ENCODE assay signal across 24 mouse cellular contexts in the genomic region with DNA sequence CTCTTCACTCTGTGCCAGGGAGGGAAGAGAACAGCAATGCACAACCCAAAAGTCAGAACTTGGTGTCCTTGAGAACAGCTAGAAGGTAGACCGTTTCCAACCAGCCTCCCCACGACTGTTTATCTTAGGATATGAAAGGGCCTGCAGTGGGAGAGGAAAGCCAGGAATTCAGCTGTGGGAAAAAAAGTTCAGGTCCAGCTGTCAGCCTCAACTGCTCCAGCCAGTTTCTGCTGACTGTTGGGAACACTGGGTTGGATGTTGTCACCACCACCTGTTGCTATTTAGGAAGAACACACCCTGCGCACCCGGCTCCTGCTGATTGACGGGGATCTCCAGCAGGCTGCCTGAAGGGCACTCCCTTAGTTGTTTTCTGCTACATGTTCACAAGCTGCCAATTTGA. TPM values are rescaled to one million over a fixed set of nuclear protein-coding genes. Genes with fewer than 3 reads are reported as not detected.
A peak's percentile ranks its signal among the peaks of the same experiment; 100 is the strongest.
DNase-seq lines count a peak whose midpoint lies in the region; ATAC-seq and TF ChIP-seq lines count a peak whose summit lies in the region.
"Had no signal": no experiment of that assay in that cellular context is flagged by ENCODE, and none has a peak within 500 bp of the region (broad histone marks: within the 10 kb centered on the region; RNA-seq: fewer than 3 reads in every experiment).

No protein-coding gene starts in this region.

- no peaks in the 10 kb centered on the region for H3K4me1 ChIP-seq in cerebellum, adult 2 months (ENCODE audit: control insufficient read depth, insufficient read depth, low read length)
- no peaks in the 10 kb centered on the region for H3K4me1 ChIP-seq in midbrain, embryonic 11.5 days (ENCODE audit: control insufficient read depth, insufficient read depth, low read length)
- no peaks in the 10 kb centered on the region for H3K4me1 ChIP-seq in midbrain, postnatal 0 days (ENCODE audit: insufficient read depth, low read length)
- H3K4me1 ChIP-seq in limb, embryonic 14.5 days (ENCODE audit: control insufficient read depth, insufficient read depth, low read length), result no peaks in the 10 kb centered on the region
- H3K4me1 ChIP-seq: embryonic facial prominence, embryonic 13.5 days; hindbrain, embryonic 13.5 days; midbrain, embryonic 10.5 days had no signal

- no peak overlapping the region for H3K9ac ChIP-seq in midbrain, embryonic 11.5 days (ENCODE audit: low read length)
- no peak overlapping the region for H3K9ac ChIP-seq in midbrain, postnatal 0 days (replicated peaks; ENCODE audit: low read length, poor library complexity, severe bottlenecking)
- H3K9ac ChIP-seq in limb, embryonic 14.5 days (ENCODE audit: low read depth, low read length, severe bottlenecking), result no peak overlapping the region
- H3K9ac ChIP-seq: embryonic facial prominence, embryonic 13.5 days; heart, embryonic 12.5 days; hindbrain, embryonic 13.5 days; liver, postnatal 0 days had no signal

- TF ChIP-seq POLR2A in cerebellum, adult 2 months (IDR thresholded peaks at IDR 0.05; ENCODE audit: borderline replicate concordance, insufficient read depth, low read length), result no peak
- no peak for TF ChIP-seq POLR2A in limb, embryonic 14.5 days (IDR thresholded peaks at IDR 0.05; ENCODE audit: borderline replicate concordance, extremely low read depth, insufficient read depth, insufficient read length)

- no peaks in the 10 kb centered on the region for H3K27me3 ChIP-seq in cerebellum, adult 2 months (ENCODE audit: control insufficient read depth, insufficient read depth, low read length)
- H3K27me3 ChIP-seq in midbrain, embryonic 11.5 days (ENCODE audit: control insufficient read depth, insufficient read depth, low read length), result no peaks in the 10 kb centered on the region
- H3K27me3 ChIP-seq in midbrain, postnatal 0 days (ENCODE audit: insufficient read depth, low read length), result no peaks in the 10 kb centered on the region
- no peaks in the 10 kb centered on the region for H3K27me3 ChIP-seq in limb, embryonic 14.5 days (ENCODE audit: control insufficient read depth, insufficient read depth, low read length)
- H3K27me3 ChIP-seq: embryonic facial prominence, embryonic 13.5 days; hindbrain, embryonic 13.5 days had no signal

- no peak for TF ChIP-seq CTCF in cerebellum, adult 2 months (IDR thresholded peaks at IDR 0.05; ENCODE audit: borderline replicate concordance, insufficient read depth, low read depth, low read length)
- no peak for TF ChIP-seq CTCF in midbrain, postnatal 0 days (IDR thresholded peaks at IDR 0.05)

- 63% methylated on average over 5 of the region's 5 CpGs for WGBS in cerebellum, adult 2 months
- 86% methylated on average over 5 of the region's 5 CpGs for WGBS in midbrain, embryonic 11.5 days
- 88% methylated on average over 5 of the region's 5 CpGs for WGBS in midbrain, postnatal 0 days
- 77% methylated on average over 5 of the region's 5 CpGs for WGBS in limb, embryonic 14.5 days

- H3K36me3 ChIP-seq in midbrain, embryonic 11.5 days (ENCODE audit: control insufficient read depth, insufficient read depth, low read length), result no peaks in the 10 kb centered on the region
- no peaks in the 10 kb centered on the region for H3K36me3 ChIP-seq in midbrain, postnatal 0 days (ENCODE audit: insufficient read depth, low read length)
- H3K36me3 ChIP-seq in limb, embryonic 14.5 days (ENCODE audit: control insufficient read depth, insufficient read depth, low read length), result no peaks in the 10 kb centered on the region
- H3K36me3 ChIP-seq: embryonic facial prominence, embryonic 13.5 days; G1E; heart, embryonic 12.5 days; hindbrain, embryonic 13.5 days; midbrain, embryonic 10.5 days had no signal

- no peak overlapping the region for H3K4me3 ChIP-seq in cerebellum, adult 2 months (replicated peaks; ENCODE audit: insufficient read depth, low read depth, low read length)
- no peak overlapping the region for H3K4me3 ChIP-seq in midbrain, embryonic 11.5 days (ENCODE audit: low read depth, low read length)
- H3K4me3 ChIP-seq in midbrain, postnatal 0 days (ENCODE audit: low read depth, low read length), result no peak overlapping the region
- no peak overlapping the region for H3K4me3 ChIP-seq in limb, embryonic 14.5 days (replicated peaks; ENCODE audit: low read length)
- H3K4me3 ChIP-seq: embryonic facial prominence, embryonic 13.5 days; heart, embryonic 12.5 days; hindbrain, embryonic 13.5 days; left cerebral cortex, adult 2 months; midbrain, embryonic 10.5 days had no signal

- H3K27ac ChIP-seq in cerebellum, adult 2 months (ENCODE audit: insufficient read depth, low read length), result 0 out of 2 replicates have a peak overlapping the region, but pooled peaks have one; percentile 21
- no peak overlapping the region for H3K27ac ChIP-seq in midbrain, embryonic 11.5 days (ENCODE audit: low read depth, low read length)
- H3K27ac ChIP-seq in midbrain, postnatal 0 days (ENCODE audit: low read depth, low read length), result no peak overlapping the region
- H3K27ac ChIP-seq in limb, embryonic 14.5 days (replicated peaks; ENCODE audit: low read depth, low read length), result no peak overlapping the region
- H3K27ac ChIP-seq: embryonic facial prominence, embryonic 13.5 days; hindbrain, embryonic 13.5 days; left cerebral cortex, adult 2 months; midbrain, embryonic 10.5 days had no signal

- no peak overlapping the region for H3K4me2 ChIP-seq in midbrain, embryonic 11.5 days
- no peak overlapping the region for H3K4me2 ChIP-seq in midbrain, postnatal 0 days (ENCODE audit: low read depth, low read length, poor library complexity, severe bottlenecking)
- no peak overlapping the region for H3K4me2 ChIP-seq in limb, embryonic 14.5 days (replicated peaks; ENCODE audit: low read depth, low read length, severe bottlenecking)
- H3K4me2 ChIP-seq: embryonic facial prominence, embryonic 13.5 days; heart, embryonic 12.5 days; hindbrain, embryonic 13.5 days; liver, embryonic 11.5 days had no signal

- peak in 1 of 2 experiments; percentile 3 for DNase-seq in cerebellum, adult 2 months
- no peak for DNase-seq in cerebellum, adult 9-11 months
- peak; percentile 71 for DNase-seq in midbrain, embryonic 11.5 days (ENCODE audit: low spot score, missing footprints)
- DNase-seq in midbrain, postnatal 0 days (ENCODE audit: low spot score), result no peak
- peak; percentile 40 for DNase-seq in limb, embryonic 14.5 days (ENCODE audit: low spot score)
- no peak for DNase-seq in B cell, adult 2 months
- no peak for DNase-seq in cerebellum, adult 9-10 months
- DNase-seq in right cerebral cortex, adult 18-20 months, result no peak
- DNase-seq: adrenal gland, postnatal 14 days; cerebellum, adult 11 months; cerebellum, postnatal 25 days; kidney, adult 8-10 months; kidney, postnatal 10 days; liver, postnatal 0 days; lung, postnatal 10 days; right cerebral cortex, postnatal 14 days had no signal

- no peak for ATAC-seq in midbrain, embryonic 11.5 days (ENCODE audit: low FRiP score)
- no peak for ATAC-seq in midbrain, postnatal 0 days (ENCODE audit: low FRiP score)
- ATAC-seq in limb, embryonic 14.5 days (ENCODE audit: low FRiP score, low read depth), result peak; percentile 26; the same call in 1 of the 2 replicates
- ATAC-seq: forebrain, embryonic 14.5 days; liver, postnatal 0 days had no signal

- no peaks in the 10 kb centered on the region for H3K9me3 ChIP-seq in midbrain, embryonic 11.5 days (ENCODE audit: control insufficient read depth, low read length)
- no peaks in the 10 kb centered on the region for H3K9me3 ChIP-seq in midbrain, postnatal 0 days (ENCODE audit: low read length)
- H3K9me3 ChIP-seq in limb, embryonic 14.5 days (ENCODE audit: control insufficient read depth, low read length), result no peaks in the 10 kb centered on the region
- H3K9me3 ChIP-seq: embryonic facial prominence, embryonic 13.5 days; G1E; heart, embryonic 12.5 days; hindbrain, embryonic 13.5 days; midbrain, embryonic 10.5 days had no signal

RNA-seq across cellular contexts. Expression of gene Tspan5, which starts 19.8 kb away (rescaled TPM):
- polyA plus RNA-seq in cerebellum, adult 2 months (2012; rRNA removed), result 166 TPM in 2 replicates
- polyA plus RNA-seq in midbrain, embryonic 11.5 days (2014; fragmentation: Nextera tagmentation; extraction: Ambion mirVana), result 46.6 and 48.6 TPM in 2 replicates
- total RNA-seq in midbrain, postnatal 0 days (2014; rRNA removed), result 156 and 165 TPM in 2 replicates
- polyA plus RNA-seq in midbrain, postnatal 0 days (2015; fragmentation: Nextera tagmentation; extraction: Ambion mirVana), result 97.8 and 99.4 TPM in 2 replicates
- 38.8 and 43.9 TPM in 2 replicates for polyA plus RNA-seq in limb, embryonic 14.5 days (2012; rRNA removed)
- 44.8 and 50.0 TPM in 2 replicates for polyA plus RNA-seq in limb, embryonic 14.5 days (2014; fragmentation: Nextera tagmentation; extraction: Ambion mirVana)
- polyA plus RNA-seq: G1E had no signal

Comparison
In these comparisons a context has a peak if more than half of its experiments do, and no peak if none do; other contexts are left out.
1. DNase-seq: peak in midbrain, embryonic 11.5 days (single experiment) and limb, embryonic 14.5 days (single experiment); none in cerebellum, adult 9-11 months (single experiment), midbrain, postnatal 0 days (single experiment), B cell, adult 2 months (0 of 2), cerebellum, adult 9-10 months (single experiment) and right cerebral cortex, adult 18-20 months (single experiment).